Mouse (Mus musculus) brain, embryonic 18.5 days (tissue): ENCODE results near the gene Gcsh.
A peak's percentile ranks its signal among the peaks of the same experiment; 100 is the strongest.

Source experiments
- DNase-seq: peaks from one replicate; pipeline ENCODE4 v3.0.0-alpha.2; 2012; ENCODE audit warnings: low read depth, low spot score

The Gcsh gene

DNA sequence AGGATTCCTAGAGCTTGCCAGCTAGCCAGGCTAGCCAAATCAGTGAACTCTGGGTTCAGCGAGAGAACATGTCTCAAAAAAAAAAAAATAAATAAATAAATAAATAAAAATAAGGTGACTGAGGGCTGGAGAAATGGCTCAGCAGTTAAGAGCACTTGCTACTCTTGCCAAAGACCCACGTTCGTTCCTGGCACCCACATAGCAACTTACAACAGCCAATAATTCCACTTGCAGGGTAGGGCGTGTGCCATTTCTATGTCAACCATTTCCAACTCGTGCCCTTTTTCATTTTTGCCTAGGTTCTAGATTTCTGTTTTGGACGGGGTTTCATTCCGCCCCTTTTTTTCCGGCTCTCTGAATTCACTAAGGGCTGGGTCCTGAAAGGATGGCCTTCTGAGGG, 15.3 kb downstream of the Gcsh start:
- DNase-seq = no peak

GRCm38 (mm10) chr8:116975606-116976005, 17.7 kb downstream of the Gcsh start:
- DNase-seq = no peak

DNA sequence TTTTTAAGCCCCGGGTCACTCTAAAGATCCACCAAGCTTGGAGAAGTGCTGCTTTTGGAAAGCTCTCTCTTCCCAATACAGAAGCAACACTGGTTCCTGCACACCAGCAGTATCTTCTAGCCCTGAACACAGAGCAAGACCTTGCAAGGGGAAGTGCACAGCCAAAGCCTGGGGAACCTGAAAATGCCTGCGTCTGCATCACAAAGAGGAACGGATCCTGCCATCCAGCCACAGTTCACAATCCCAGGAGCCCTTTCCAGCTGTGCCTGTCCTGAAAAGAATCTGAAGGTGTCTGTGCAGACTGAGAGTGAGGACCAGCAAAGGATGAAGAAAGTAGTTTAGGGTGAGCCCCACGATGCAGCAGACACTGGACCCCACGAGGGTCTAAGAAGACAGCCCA, 18.3 kb downstream of the Gcsh start:
- no peak for DNase-seq

- DNase-seq = no peak
Observed at GRCm38 (mm10) chr8:116969531-116969930, 23.8 kb downstream of the Gcsh start.

DNA sequence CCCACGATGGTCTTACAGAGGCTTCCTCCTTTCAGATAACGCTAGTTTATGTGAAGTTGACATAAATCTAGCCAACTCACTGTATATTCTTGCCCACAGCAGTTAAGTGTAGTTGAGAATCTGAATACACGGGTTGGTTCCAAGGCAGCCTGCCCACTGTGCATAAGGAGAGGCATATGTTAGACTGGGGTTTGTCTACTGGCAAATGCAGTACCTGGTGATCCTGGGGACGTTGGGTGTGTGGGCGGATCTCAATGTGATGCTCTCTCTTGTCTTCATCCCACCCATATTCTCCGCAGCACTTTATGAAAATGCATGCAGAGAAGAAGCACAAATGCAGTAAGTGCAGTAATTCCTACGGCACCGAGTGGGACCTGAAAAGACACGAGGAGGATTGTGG, 38.9 kb downstream of the Gcsh start:
- DNase-seq = no peak

DNA sequence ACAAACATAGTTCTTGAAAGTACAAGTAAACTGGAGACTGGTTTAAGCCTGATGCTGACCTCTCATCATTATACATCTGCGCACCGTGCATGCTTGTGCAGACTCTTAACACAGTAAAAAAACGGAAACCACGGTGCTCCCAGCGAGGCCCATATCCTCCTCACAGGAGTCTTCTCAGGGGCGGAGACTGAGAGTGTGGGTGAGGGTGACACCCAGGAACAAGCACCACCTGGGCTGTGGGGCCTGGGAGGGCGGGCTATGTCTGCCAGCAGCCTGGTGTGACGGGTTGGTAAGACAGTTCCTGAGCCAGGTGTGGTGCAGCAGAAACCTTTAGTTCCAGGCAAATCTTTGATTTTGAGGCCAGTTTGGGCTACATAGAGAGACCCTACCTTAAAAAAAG, 40.9 kb downstream of the Gcsh start:
- no peak for DNase-seq

DNA sequence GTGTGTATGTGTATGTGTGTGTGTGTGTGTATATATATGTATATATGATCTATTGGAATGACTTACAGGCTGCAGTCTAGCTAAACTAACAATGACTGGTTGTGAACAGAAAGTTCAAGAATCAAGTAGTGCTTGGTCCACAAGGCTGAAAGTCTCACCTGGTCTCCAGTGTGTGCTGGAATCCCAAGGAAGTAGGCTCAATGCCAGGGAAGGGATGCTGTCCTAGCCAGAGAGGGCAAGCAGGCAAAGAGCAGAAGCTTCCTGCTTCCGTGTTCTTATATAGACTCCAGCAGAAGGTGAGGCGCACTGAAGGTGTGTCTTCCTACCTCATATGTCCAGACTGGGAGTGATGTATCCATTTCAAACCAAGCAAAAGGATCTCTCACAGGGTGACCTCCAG, 41.6 kb downstream of the Gcsh start:
- DNase-seq = no peak

- DNase-seq = no peak
Observed at GRCm38 (mm10) chr8:116951369-116951768, 42.0 kb downstream of the Gcsh start.

GRCm38 (mm10) chr8:116947589-116947988, 45.7 kb downstream of the Gcsh start:
- no peak for DNase-seq

- no peak for DNase-seq
Observed at GRCm38 (mm10) chr8:116946851-116947250, 46.5 kb downstream of the Gcsh start.

- no peak for DNase-seq
Observed at GRCm38 (mm10) chr8:116946268-116946838, 47.0 kb downstream of the Gcsh start.

- no peak for DNase-seq
Observed at GRCm38 (mm10) chr8:116945169-116945910, 48.0 kb downstream of the Gcsh start.

DNA sequence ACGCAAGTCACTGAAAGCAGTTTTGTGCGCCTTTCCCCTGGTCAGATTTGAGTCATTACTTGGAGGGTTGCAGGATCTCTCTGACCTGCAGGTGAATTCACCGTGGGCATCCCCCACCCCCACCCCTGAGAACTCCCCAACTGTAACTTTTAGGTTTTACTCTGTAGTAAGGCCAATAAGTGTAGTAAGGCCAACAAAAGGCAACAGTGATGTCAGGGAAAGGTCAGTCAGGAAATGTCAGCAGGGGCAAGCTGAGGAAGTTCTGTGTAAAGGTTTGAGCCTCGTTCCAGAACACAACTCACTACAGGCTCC, 49.0 kb downstream of the Gcsh start:
- no peak for DNase-seq

DNA sequence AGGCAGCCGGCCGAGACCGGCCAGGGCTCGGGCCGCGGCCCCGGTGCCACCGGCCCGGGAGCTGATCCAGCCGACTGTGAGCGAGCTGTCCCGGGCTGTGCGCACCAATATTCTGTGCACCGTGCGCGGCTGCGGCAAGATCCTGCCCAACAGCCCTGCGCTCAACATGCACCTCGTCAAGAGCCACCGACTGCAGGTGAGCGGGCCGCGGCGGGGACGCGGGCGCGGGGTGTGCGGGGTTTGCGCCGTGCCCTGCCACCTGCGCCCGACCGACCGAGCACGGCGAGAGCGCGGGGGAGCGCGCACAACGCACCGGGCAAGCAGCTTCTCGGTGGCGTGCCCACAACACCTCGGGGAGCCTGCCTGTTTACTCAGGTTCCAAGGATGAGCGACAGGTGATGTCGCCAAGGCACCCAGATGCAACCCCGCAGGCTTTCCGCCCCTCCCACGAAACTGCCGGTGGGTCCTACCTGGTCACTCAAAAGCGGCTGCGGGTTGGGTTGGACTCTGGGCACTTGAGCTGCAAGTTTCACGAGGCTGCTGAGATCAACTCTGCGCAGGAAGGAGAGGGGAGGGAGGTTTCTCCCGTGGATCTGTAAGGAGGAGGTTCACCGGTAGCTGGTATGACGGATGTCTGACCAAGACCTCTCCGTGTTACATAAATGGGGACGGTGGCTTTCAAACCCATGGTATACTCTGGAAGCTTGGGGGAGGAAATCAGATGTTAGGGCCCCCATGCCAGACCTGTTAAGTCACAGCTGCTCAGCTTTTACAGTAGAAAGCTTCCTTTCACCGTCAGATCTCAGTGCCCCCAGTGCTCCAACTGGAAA, 49.6 kb downstream of the Gcsh start:
- no peak for DNase-seq

- peak; percentile 56 for DNase-seq
Observed at GRCm38 (mm10) chr8:116943161-116943554, 50.2 kb downstream of the Gcsh start, which contains the start of gene Atmin. Gene Atmin (plus strand): TSS chr8:116943393.

GRCm38 (mm10) chr8:116942284-116943058, 50.9 kb downstream of the Gcsh start:
- DNase-seq = no peak

DNA sequence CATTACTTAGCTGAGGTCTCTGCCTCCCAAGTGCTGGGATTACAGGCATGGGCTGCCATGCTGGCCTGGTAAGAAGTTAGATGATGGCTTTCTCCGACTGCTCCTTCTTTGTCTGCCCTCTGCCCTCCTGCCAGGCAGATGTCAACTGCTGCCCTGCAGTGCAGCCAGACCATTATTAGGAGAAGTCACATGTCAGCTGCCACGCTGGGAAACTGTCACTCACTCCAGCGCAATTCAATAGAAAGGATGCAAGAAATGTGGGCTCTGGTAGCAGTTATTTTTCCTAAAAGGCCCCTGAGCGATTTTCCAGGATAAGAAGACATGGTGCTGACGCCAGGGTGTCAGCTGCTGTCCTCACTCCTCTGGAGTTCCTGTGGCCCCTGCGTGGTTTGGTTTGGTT, 57.8 kb downstream of the Gcsh start:
- no peak for DNase-seq

DNA sequence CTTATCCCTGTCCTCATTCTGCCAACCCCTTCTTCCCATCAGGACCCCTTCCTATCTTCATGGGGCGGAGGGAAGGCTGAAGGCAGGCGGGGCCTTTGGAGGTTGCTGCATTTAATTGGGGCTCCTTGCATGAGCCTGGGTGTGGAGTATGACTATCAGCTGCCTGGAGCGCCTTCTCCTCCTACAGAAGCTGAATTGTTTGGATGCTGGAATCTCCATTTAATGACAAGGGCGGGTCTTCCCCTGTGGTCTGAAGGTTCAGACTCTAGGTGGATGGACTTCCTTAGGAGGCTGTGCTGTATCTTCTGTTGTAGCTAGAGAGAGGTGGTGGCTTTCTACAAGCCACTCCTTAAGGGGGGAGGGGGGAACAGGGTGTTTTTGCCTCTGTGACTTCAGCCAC, 58.4 kb downstream of the Gcsh start:
- no peak for DNase-seq
